Mouse (Mus musculus) limb, embryonic 15.5 days (tissue): ENCODE measurements around the gene Chaf1b. TPM values are rescaled to one million over a fixed set of nuclear protein-coding genes. Genes with fewer than 3 reads are reported as not detected.
A peak's percentile ranks its signal among the peaks of the same experiment; 100 is the strongest.

ENCODE experiments used
- ATAC-seq: fragments of 200-750 bp; cut with Nextera tagmentation; 2 replicates; pipeline ENCODE4 v1.8.0; 2017; ENCODE audit warnings: low read depth, moderate TSS enrichment; ENCODE audit not compliant: insufficient number of reproducible peaks, low FRiP score, low TSS enrichment
- H3K27ac ChIP-seq: fragments of 300-500 bp; sonication (generic); 2 replicates; pipeline ENCODE4 v1.5.1; 2015; ENCODE audit warnings: moderate library complexity, mild to moderate bottlenecking, inconsistent platforms
- H3K27me3 ChIP-seq: fragments of 300-500 bp; sonication (generic); 2 replicates; pipeline ENCODE4 v1.6.1; 2015; ENCODE audit warnings: inconsistent platforms
- H3K36me3 ChIP-seq: fragments of 300-500 bp; sonication (generic); 2 replicates; pipeline ENCODE4 v1.6.1; 2015; ENCODE audit warnings: inconsistent platforms
- H3K4me1 ChIP-seq: fragments of 300-500 bp; sonication (generic); 2 replicates; pipeline ENCODE4 v1.6.1; 2015; ENCODE audit warnings: inconsistent platforms
- H3K4me2 ChIP-seq: fragments of 300-500 bp; sonication (generic); 2 replicates; pipeline ENCODE4 v1.6.1; 2015; ENCODE audit warnings: mild to moderate bottlenecking, inconsistent platforms
- H3K4me3 ChIP-seq: fragments of 300-500 bp; sonication (generic); 2 replicates; pipeline ENCODE4 v1.5.1; 2015; ENCODE audit warnings: mild to moderate bottlenecking, inconsistent platforms
- H3K9ac ChIP-seq: fragments of 300-500 bp; sonication (generic); 2 replicates; pipeline ENCODE4 v1.6.1; 2015; ENCODE audit warnings: inconsistent platforms
- H3K9me3 ChIP-seq: fragments of 300-500 bp; sonication (generic); 2 replicates; pipeline ENCODE4 v1.6.1; 2016; ENCODE audit warnings: inconsistent platforms
- WGBS: fragments of 180-500 bp; shearing (Covaris S2); methylation state at CpG from one replicate; pipeline ENCODE4 v1.1.7; 2015; 5-methylcytosine and 5-hydroxymethylcytosine counted together
- polyA plus RNA-seq: library from polyadenylated mRNA; unstranded; fragments of >200 nt; fragmentation: Nextera tagmentation; extraction: Ambion mirVana; gene quantifications from 2 replicates; pipeline ENCODE4 v1.2.1, GENCODE M21; 2015

Gene Chaf1b
- polyA plus RNA-seq, 1 experiment from 2014 or later: 55.7 TPM

DNA sequence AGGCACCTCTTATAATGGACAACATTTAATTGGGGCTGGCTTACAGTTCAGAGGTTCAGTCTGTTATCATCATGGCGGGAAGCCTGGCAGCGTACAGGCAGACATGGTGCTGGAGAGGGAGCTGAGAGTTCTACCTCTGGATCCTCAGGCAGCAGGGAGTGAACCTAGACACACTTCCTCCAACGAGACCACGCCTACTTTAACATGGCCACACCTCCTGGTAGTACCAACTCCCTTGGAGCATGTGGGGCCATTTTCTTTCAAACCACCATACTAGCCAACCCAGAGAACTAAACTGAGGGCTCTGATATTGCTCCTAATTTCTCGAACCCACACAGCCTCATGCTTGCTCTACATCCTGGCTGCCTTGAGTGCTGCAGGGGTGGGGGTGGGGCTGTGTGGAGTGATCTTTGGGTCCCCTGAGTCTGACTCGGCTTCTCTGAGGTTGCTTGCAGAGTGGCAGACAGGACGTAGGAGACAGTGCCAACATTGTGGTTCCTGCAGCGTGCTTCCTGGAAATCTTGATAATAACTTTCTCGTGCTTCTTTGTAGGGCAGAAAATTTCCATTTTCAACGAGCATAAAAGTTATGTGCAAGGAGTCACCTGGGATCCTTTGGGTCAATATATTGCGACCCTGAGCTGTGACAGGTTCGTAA, 7.4 kb downstream of the Chaf1b start:
- H3K4me3 ChIP-seq: no peak overlapping the region
- peaks cover 64% of the 10 kb centered on the region for H3K36me3 ChIP-seq
- no peak overlapping the region for H3K27ac ChIP-seq
- 86% methylated on average over 12 of the region's 12 CpGs for WGBS
- H3K9ac ChIP-seq: no peak overlapping the region
- H3K4me1 ChIP-seq: 0 out of 2 replicates have a peak, but pooled peaks cover under 1% of the 10 kb centered on the region
- H3K9me3 ChIP-seq: no peaks in the 10 kb centered on the region
- ATAC-seq: 0 out of 2 replicates have a peak, but pooled peaks have one; percentile 40
- no peaks in the 10 kb centered on the region for H3K27me3 ChIP-seq
- H3K4me2 ChIP-seq: no peak overlapping the region

DNA sequence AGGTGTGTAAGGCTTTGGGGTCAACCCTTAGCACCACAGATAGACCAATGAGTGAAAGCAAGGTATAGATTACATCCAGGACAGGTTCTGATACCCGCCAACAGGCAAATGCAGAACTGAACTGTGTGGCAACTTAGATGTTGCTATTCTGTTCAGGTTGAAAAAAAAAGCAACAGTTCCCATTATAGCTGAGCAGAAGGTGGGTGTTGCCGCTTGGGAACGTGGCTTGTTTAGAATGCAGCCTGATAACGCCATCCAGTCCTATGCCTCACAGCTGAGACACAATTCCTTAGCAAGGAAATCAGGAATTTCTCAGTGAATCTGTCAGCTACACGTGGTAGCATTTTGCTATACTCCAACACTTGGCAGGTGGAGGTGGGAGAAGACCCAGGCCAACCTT, 9.6 kb downstream of the Chaf1b start:
- Histone ChIP-seq H3K27ac (no peak overlapping the region), H3K4me1 (no peaks in the 10 kb centered on the region), H3K27me3 (no peaks in the 10 kb centered on the region), H3K4me2 (no peak overlapping the region), H3K4me3 (no peak overlapping the region), H3K36me3 (peaks cover 58% of the 10 kb centered on the region), H3K9me3 (no peaks in the 10 kb centered on the region), H3K9ac (no peak overlapping the region)
- WGBS: 93% methylated on average over 5 of the region's 5 CpGs
- ATAC-seq: no peak

DNA sequence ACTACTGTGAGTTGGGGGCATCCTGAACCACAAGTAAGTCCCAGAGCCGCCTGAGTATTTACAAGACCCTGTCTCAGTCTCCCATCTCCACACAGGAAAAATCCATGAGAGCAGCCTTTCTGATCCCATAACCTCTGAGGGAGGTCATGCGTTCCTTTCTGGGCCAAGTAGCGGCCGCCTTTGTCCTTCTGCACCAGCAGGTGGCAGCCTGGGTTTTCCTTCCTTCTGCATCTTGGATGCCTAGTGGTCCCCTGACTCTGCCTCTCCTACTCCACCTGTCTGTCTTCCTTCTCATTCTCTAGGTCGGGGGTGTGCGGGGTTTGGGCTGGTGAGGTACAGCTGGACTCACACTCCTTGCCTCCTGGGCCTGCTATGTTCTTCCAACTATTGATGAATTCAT, 19.3 kb downstream of the Chaf1b start:
- no peaks in the 10 kb centered on the region for H3K9me3 ChIP-seq
- H3K4me2 ChIP-seq: no peak overlapping the region
- no peak overlapping the region for H3K27ac ChIP-seq
- no peak overlapping the region for H3K4me3 ChIP-seq
- ATAC-seq: no peak
- H3K4me1 ChIP-seq: peaks cover 3% of the 10 kb centered on the region
- no peaks in the 10 kb centered on the region for H3K27me3 ChIP-seq
- peaks cover 37% of the 10 kb centered on the region for H3K36me3 ChIP-seq
- 81% methylated on average over 6 of the region's 6 CpGs for WGBS
- H3K9ac ChIP-seq: no peak overlapping the region

GRCm38 (mm10) chr16:93906156-93907014, 22.7 kb downstream of the Chaf1b start:
- Histone ChIP-seq H3K4me2 (no peak overlapping the region), H3K9me3 (no peaks in the 10 kb centered on the region), H3K36me3 (peaks cover 23% of the 10 kb centered on the region), H3K4me3 (no peak overlapping the region), H3K27ac (no peak overlapping the region), H3K27me3 (no peaks in the 10 kb centered on the region), H3K9ac (no peak overlapping the region), H3K4me1 (peaks cover 3% of the 10 kb centered on the region)
- ATAC-seq: peak; percentile 66; the same call in 1 of the 2 replicates
- WGBS: 59% methylated on average over 11 of the region's 11 CpGs

- H3K36me3 ChIP-seq: peaks cover 13% of the 10 kb centered on the region
- H3K9ac ChIP-seq: no peak overlapping the region
- no peaks in the 10 kb centered on the region for H3K9me3 ChIP-seq
- H3K27me3 ChIP-seq: no peaks in the 10 kb centered on the region
- WGBS: 74% methylated on average over 5 of the region's 5 CpGs
- no peak overlapping the region for H3K27ac ChIP-seq
- ATAC-seq: no peak
- H3K4me3 ChIP-seq: no peak overlapping the region
- peaks cover 10% of the 10 kb centered on the region for H3K4me1 ChIP-seq
- H3K4me2 ChIP-seq: no peak overlapping the region
Measured at GRCm38 (mm10) chr16:93907761-93908160, 24.1 kb downstream of the Chaf1b start.

DNA sequence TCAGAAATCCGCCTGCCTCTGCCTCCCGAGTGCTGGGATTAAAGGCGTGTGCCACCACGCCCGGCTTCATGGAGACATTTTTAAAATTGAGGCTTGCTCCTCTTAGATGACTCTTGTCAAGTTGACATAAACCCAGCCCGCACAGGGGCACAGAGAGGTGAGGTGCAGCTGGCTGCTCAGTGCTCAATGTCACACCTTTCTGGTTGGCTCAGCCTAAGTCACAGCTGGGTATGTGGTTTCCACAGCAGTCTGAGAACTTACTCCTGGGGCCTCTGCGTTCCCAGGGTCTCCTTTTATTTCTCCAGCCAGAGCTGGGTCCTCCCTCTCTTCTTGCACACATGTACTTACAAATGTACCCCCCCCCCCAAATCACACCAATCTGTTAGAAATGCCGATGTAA, 24.5 kb downstream of the Chaf1b start:
- Histone ChIP-seq H3K36me3 (peaks cover 9% of the 10 kb centered on the region), H3K27ac (no peak overlapping the region), H3K9ac (no peak overlapping the region), H3K4me2 (no peak overlapping the region), H3K4me3 (no peak overlapping the region), H3K9me3 (no peaks in the 10 kb centered on the region), H3K4me1 (peaks cover 11% of the 10 kb centered on the region), H3K27me3 (no peaks in the 10 kb centered on the region)
- ATAC-seq: no peak
- WGBS: 87% methylated on average over 8 of the region's 8 CpGs

GRCm38 (mm10) chr16:93909936-93910335, 26.2 kb downstream of the Chaf1b start:
- WGBS: 79% methylated on average over 3 of the region's 3 CpGs
- no peaks in the 10 kb centered on the region for H3K27me3 ChIP-seq
- peaks cover 4% of the 10 kb centered on the region for H3K36me3 ChIP-seq
- no peak overlapping the region for H3K9ac ChIP-seq
- H3K4me2 ChIP-seq: no peak overlapping the region
- H3K9me3 ChIP-seq: no peaks in the 10 kb centered on the region
- peaks cover 11% of the 10 kb centered on the region for H3K4me1 ChIP-seq
- H3K27ac ChIP-seq: no peak overlapping the region
- no peak overlapping the region for H3K4me3 ChIP-seq
- no peak for ATAC-seq

DNA sequence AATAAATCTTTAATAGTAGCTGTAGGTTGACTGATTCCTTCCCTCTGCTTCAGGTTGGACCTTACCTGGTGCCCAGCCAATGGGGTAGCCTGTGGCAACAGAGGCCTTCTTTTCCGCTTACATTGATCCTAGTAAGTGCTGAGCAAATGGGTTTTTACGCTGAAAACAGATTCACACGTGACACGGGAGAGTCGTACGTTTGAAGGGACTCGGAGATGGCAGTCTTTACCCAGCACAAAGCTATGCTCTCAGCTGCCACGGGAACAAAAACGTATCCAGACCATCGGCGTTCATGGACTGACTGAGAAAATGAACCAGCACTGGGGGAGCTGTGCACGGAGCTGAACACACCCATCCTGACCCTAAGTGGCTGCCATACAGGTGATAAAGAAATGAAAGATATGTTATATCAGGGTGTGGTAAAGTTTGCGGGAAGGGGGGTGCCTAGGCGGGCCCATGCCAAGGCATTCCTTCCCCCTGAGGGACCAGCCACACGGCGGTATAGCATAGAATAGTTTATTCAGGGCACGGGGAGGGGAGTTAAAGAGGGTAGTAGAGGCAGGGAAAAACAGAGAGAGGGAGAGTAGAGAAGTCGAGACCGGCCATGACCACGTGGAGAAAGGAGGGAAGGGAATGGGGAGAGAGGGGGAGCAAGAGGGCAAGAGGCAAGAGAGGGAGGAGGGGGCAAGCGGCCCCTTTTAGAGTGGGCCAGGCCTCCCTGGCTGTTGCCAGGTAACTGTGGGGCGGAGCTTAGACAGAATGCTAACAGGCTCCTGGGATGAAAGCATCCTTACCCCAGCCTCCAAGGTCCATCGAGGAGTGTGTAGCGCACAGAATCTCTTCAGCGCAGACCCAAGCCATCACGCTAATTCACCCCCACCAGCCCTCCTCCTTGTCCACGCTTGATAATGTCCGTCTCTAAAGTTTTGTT, 27.3 kb downstream of the Chaf1b start:
- Histone ChIP-seq H3K36me3 (no peaks in the 10 kb centered on the region), H3K9me3 (no peaks in the 10 kb centered on the region), H3K27ac (no peak overlapping the region), H3K27me3 (no peaks in the 10 kb centered on the region), H3K4me3 (no peak overlapping the region), H3K4me1 (peaks cover 11% of the 10 kb centered on the region), H3K9ac (no peak overlapping the region), H3K4me2 (no peak overlapping the region)
- WGBS: 68% methylated on average over 28 of the region's 28 CpGs
- ATAC-seq: no peak

- Histone ChIP-seq H3K9me3 (no peaks in the 10 kb centered on the region), H3K27me3 (no peaks in the 10 kb centered on the region), H3K4me1 (peaks cover 11% of the 10 kb centered on the region), H3K9ac (no peak overlapping the region), H3K27ac (no peak overlapping the region), H3K4me2 (no peak overlapping the region), H3K4me3 (no peak overlapping the region), H3K36me3 (no peaks in the 10 kb centered on the region)
- no peak for ATAC-seq
- 36% methylated on average over 5 of the region's 5 CpGs for WGBS
Measured at GRCm38 (mm10) chr16:93912158-93912557, 28.5 kb downstream of the Chaf1b start.

- H3K27me3 ChIP-seq: peaks cover 3% of the 10 kb centered on the region; the same call in 1 of the 2 replicates
- H3K36me3 ChIP-seq: no peaks in the 10 kb centered on the region
- H3K4me1 ChIP-seq: peaks cover 8% of the 10 kb centered on the region
- H3K4me2 ChIP-seq: no peak overlapping the region
- H3K27ac ChIP-seq: no peak overlapping the region
- H3K4me3 ChIP-seq: no peak overlapping the region
- no peak overlapping the region for H3K9ac ChIP-seq
- WGBS: 59% methylated on average over 3 of the region's 3 CpGs
- no peaks in the 10 kb centered on the region for H3K9me3 ChIP-seq
- no peak for ATAC-seq
Measured at GRCm38 (mm10) chr16:93912808-93913207, 29.1 kb downstream of the Chaf1b start.

- H3K9ac ChIP-seq: no peak overlapping the region
- H3K9me3 ChIP-seq: no peaks in the 10 kb centered on the region
- H3K4me1 ChIP-seq: peaks cover 12% of the 10 kb centered on the region
- no peak overlapping the region for H3K4me2 ChIP-seq
- H3K4me3 ChIP-seq: no peak overlapping the region
- no peaks in the 10 kb centered on the region for H3K36me3 ChIP-seq
- no peak for ATAC-seq
- no peak overlapping the region for H3K27ac ChIP-seq
- H3K27me3 ChIP-seq: peaks cover 4% of the 10 kb centered on the region; the same call in 1 of the 2 replicates
- 56% methylated on average over 10 of the region's 10 CpGs for WGBS
Measured at GRCm38 (mm10) chr16:93913881-93914576, 30.3 kb downstream of the Chaf1b start.
